Mouse (Mus musculus) megakaryocyte-erythroid progenitor cell, adult 5-6 weeks (primary cell): ENCODE results near the gene Itgb7. TPM values are rescaled to one million over a fixed set of nuclear protein-coding genes. Genes with fewer than 3 reads are reported as not detected.

Experiments
- ATAC-seq: replicated peaks from 2 replicates; pipeline ENCODE4 v1.8.0; 2016; ENCODE audit warnings: mild to moderate bottlenecking, inconsistent platforms; ENCODE audit not compliant: severe bottlenecking, poor library complexity, low FRiP score, low TSS enrichment
- total RNA-seq, 2 experiments: library from RNA; stranded (forward) in 1 of 2; stranded (reverse) in 1 of 2; fragments of 200-1000, 215-1000 nt in 1 of 2; fragments of >200 nt in 1 of 2; fragmentation: Nextera tagmentation in 1 of 2; gene quantifications; 2 replicates each; pipeline ENCODE4 v1.2.3; 2014 to 2017

Gene Itgb7
- total RNA-seq, 2 experiments from 2014 or later, result 13.1 to 47.2 TPM

- ATAC-seq, result no peak
These were observed 18.2 kb upstream of the Itgb7 start for GRCm38 (mm10) chr15:102249967-102250366.

DNA sequence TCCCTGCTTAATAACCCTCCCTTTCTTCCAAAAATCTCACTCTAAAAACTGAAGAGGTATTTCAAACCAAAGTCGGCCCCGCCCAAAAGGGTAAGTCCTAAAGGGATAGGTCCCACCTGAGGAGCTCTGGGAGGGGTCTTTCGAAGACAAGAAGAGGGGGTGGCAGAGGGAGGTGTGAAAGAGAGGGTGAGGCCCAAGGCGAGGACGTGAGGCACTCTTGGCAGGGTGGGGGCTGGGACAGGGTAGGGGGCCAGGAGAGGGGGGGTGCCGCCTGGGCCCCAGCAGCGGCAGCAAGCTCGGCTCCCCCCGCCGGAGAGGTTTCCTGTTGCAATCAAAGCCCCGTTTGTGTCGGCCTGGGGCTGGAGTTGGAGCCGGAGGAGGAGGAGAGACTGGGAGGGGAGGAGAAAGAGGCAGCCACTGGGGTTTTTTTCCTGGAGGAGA lies 17.5 kb upstream of the Itgb7 start:
- ATAC-seq, result no peak

GRCm38 (mm10) chr15:102248812-102249191 lies 17.1 kb upstream of the Itgb7 start:
- no peak for ATAC-seq

DNA sequence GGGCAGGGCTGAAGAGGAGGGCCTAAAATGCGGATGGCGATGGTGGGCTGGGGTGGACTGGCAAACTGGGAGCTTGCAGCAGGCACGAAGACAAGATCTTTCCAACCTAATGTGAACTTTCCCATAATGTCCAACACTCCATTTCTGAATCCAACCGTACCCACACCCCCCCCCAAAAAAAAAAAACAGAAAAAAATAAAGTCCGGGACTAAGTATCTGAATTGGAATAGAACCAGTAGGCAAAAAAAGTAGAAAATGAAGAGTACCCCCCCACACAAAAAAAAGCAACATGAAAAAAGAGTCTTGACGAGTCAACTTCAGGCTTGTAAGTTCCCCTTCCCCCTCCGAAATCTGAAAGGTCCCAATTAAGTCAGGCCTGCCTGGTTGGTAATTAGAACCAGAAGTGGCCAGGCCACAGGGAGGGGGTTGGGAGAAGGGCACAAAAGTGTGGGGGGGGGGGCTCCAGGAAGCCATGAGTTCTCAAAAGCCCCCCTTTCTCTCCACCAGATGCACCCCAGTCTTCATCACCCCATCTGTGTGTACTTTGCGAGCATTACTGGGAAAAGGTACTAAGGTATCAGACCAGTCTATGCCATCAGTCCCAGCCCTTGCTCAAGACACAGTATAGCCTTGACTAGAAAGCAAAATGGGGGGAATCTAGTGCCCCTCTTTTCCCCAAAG lies 16.5 kb upstream of the Itgb7 start:
- no peak for ATAC-seq

DNA sequence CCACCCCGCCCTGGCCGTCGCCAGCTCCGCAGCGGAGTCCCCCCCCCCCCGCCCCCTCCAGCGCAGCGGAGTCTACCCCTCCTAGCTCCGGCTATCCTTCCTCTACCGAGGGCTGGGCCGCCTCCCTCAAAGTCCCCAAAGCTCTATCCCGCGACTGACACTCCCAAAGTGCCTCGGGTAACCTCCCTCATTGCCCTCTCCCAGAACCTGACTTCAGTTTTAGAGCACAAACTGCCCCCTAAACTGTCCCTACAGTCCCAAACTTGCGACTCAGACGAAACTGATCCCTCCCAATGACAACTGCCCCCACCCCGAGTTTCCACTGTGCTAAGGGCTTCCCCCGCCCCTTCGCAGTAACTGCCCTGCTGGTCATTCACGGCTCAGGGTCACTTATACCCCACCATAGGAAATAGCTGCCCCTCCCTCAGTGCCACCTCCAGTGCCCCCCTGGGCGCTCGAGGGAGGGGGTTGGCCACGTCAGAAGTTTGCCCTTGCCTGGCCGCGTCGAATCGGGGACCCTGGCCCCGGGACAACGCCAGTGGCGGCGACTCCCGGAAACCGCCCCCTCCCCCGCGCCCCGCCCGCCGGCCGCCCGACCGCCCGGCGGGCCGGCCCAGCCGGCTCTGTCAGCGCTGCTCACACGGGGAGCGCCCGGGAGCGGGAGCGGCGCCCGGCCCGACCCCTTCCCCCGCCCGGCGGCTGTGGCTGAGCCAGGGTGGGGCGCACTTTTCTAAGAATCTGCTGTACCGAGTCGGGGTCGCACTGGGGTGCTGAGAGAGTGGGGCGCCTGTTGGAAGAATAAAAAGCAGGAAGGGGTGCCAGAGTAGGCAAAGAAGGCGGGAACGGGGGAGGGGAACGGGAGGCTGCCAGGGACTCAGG lies 15.7 kb upstream of the Itgb7 start:
- ATAC-seq, result no peak

GRCm38 (mm10) chr15:102246866-102247251 lies 15.1 kb upstream of the Itgb7 start:
- 0 out of 2 replicates have a peak, but pooled peaks have one; percentile 14 for ATAC-seq

GRCm38 (mm10) chr15:102245891-102246741 lies 14.4 kb upstream of the Itgb7 start:
- peak; percentile 65 for ATAC-seq

DNA sequence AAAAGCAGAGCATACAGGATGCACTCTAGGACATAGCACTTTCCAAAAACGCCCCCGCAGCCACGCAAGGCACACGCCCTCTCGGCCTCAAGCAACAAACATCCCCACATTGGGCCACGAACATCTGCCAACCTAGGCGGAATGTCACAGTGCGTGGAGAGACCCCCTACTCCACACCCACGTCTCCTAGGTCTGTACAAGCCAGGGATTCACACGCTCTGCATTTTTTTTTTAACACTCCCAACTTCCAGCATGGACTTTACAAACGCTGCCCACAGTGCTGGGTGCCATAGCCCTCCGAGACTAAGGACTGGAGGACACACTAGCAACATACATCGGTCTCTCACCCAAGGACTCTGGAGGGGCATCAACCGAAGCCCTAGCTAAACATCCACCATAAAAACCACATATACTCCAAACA lies 13.7 kb upstream of the Itgb7 start:
- ATAC-seq, result no peak

DNA sequence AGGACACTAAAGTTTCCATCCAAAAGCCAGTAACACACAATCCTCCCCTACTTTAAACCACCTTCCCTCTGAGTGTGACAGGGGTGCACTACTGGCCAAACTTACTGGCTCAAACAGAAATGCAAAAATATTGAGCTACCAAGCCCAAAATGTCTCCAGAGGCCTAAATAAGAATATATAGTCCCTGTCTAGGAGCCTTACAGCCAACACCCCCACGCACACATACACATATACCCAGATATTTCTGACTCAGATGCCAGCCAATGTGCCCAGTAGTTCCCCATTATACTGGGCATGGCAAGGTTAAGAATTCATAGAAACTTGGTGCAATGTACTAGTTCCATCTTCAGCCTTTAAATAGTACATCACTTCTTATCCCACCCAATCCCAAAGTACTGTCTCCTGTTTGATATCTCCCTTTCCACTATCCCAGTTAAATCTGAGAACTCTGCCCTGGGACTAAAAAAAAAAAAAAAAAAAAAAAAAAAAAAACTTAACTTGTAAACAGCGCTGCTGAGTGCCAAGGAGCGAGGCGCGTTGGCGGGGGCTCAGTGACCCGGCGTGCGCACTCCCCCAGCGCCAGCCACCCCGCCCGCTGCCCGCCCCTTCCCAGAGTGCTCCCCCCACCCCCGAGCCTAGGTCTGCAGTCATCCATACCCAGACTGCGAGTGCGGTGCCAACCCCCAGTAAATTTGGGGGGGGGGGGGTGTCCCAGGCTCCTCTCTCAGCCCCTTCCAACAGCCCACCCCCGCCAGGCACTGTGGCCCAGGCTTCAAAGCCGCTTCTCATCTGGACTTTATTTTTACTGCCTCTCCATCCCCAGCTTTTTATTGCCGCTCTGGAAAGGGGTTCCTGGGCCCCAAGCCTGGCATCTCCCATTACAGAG lies 12.8 kb upstream of the Itgb7 start:
- ATAC-seq, result no peak

DNA sequence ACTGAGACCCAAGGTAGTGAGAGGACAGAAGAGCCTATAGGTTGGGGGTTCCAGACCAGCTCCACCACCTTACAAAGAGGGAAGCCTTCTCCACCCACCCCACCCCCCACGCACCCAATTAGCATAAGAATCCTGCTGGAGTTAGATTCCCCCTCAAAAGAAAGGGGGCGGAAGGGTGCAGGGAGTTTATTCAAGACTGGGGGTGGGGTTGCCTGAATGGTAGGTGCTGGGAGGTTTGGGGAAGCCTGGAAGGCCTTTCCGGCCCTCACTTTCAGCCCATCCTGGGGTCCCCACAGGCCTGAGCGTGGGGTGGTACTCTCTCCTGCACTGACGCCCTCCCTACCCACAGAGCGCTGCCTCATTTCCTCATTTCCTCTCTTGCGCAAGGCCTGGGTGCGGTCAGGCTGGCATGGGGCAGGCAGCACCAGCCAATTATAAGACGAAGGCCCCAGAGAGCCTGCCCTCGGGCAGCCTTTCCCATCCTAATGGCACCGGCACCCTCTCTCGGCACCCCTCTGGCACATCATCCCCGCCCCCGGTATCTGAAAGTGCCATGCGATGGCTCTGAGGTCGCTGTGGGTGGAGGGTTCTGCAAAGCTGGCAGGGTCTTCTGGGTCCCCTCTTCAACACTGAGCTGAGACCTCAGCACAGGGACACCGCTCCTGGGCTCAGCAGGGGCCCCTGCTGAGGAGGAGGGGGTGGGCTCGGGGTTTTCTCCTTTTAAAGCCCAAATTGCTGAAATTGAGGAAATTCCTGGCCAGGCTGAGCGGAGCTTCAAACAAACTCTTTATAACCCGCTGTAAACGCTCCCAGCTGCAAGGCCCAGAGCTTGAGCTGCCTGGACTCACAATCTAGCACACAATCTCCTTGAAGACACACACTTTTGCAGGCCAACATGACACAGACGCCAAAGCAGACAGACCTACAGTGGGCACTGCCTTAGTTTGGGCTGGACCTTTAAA lies 11.8 kb upstream of the Itgb7 start:
- peak; percentile 17; the same call in 1 of the 2 replicates for ATAC-seq

- ATAC-seq, result no peak
These were observed 10.9 kb upstream of the Itgb7 start for GRCm38 (mm10) chr15:102242404-102243228.

GRCm38 (mm10) chr15:102240607-102241006 lies 8.9 kb upstream of the Itgb7 start:
- ATAC-seq, result no peak

GRCm38 (mm10) chr15:102239851-102240250 lies 8.1 kb upstream of the Itgb7 start:
- no peak for ATAC-seq

GRCm38 (mm10) chr15:102239260-102239590 lies 7.5 kb upstream of the Itgb7 start:
- peak; percentile 63; the same call in 1 of the 2 replicates for ATAC-seq

- ATAC-seq, result no peak
These were observed 7.0 kb upstream of the Itgb7 start for GRCm38 (mm10) chr15:102238543-102239259.

- ATAC-seq, result no peak
These were observed 3.8 kb upstream of the Itgb7 start for GRCm38 (mm10) chr15:102235371-102236027.
